ENCODE assay signal across 8 mouse cellular contexts in genomic region chr2:70661715-70662495, GRCm38 (mm10). TPM values are rescaled to one million over a fixed set of nuclear protein-coding genes. Genes with fewer than 3 reads are reported as not detected.
DNase-seq lines count a peak whose midpoint lies in the region; ATAC-seq and TF ChIP-seq lines count a peak whose summit lies in the region.

TSS of gene Gm26558 (minus strand) at chr2:70662108.

- TF ChIP-seq POLR2A in ES-Bruce4 (IDR thresholded peaks at IDR 0.05; ENCODE audit: insufficient read depth, low read length) = no peak

- TF ChIP-seq EP300 in ES-Bruce4 (IDR thresholded peaks at IDR 0.05; ENCODE audit: insufficient read depth, low read depth, low read length) = no peak

- under 1% methylated on average over 52 of the region's 54 CpGs for WGBS in kidney, embryonic 14.5 days
- under 1% methylated on average over 54 of the region's 54 CpGs for WGBS in heart, embryonic 16.5 days
- under 1% methylated on average over 53 of the region's 54 CpGs for whole genome bisulfite sequencing in liver, embryonic 11.5 days
- WGBS in neural tube, embryonic 12.5 days = under 1% methylated on average over 54 of the region's 54 CpGs

- H3K27me3 ChIP-seq in kidney, embryonic 14.5 days (ENCODE audit: control insufficient read depth, insufficient read depth, low read length) = no peaks in the 10 kb centered on the region
- no peaks in the 10 kb centered on the region for H3K27me3 ChIP-seq in ES-Bruce4 (ENCODE audit: control insufficient read depth, insufficient read depth, low read length, poor library complexity, severe bottlenecking)
- 0 out of 2 replicates have a peak, but pooled peaks cover 2% of the 10 kb centered on the region for H3K27me3 ChIP-seq in heart, embryonic 16.5 days (ENCODE audit: control insufficient read depth, insufficient read depth, low read length)
- no peaks in the 10 kb centered on the region for H3K27me3 ChIP-seq in liver, embryonic 11.5 days (replicated peaks; ENCODE audit: control insufficient read depth, insufficient read depth, low read length)
- no peaks in the 10 kb centered on the region for H3K27me3 ChIP-seq in neural tube, embryonic 12.5 days (replicated peaks)

- H3K4me1 ChIP-seq in kidney, embryonic 14.5 days (ENCODE audit: control insufficient read depth, insufficient read depth, low read length) = peaks cover 13% of the 10 kb centered on the region
- H3K4me1 ChIP-seq in ES-Bruce4 (ENCODE audit: control insufficient read depth, insufficient read depth, low read length) = no peaks in the 10 kb centered on the region
- peaks cover 18% of the 10 kb centered on the region for H3K4me1 ChIP-seq in heart, embryonic 16.5 days (ENCODE audit: control insufficient read depth, insufficient read depth, low read length)
- H3K4me1 ChIP-seq in liver, embryonic 11.5 days (replicated peaks; ENCODE audit: control insufficient read depth, insufficient read depth, low read length) = peaks cover 22% of the 10 kb centered on the region
- peaks cover 12% of the 10 kb centered on the region for H3K4me1 ChIP-seq in neural tube, embryonic 12.5 days

- ATAC-seq in kidney, embryonic 14.5 days (ENCODE audit: low FRiP score, low TSS enrichment) = peak; percentile 82
- peak; percentile 6; the same call in 1 of the 2 replicates for ATAC-seq in common myeloid progenitor, adult 5-6 weeks (replicated peaks; ENCODE audit: low read depth, poor library complexity, severe bottlenecking)
- peak; percentile 65 for ATAC-seq in heart, embryonic 16.5 days (replicated peaks; ENCODE audit: extremely low read depth, insufficient read depth, low FRiP score)
- peak; percentile 74 for ATAC-seq in liver, embryonic 11.5 days (replicated peaks; ENCODE audit: low FRiP score)
- ATAC-seq in neural tube, embryonic 12.5 days (ENCODE audit: low FRiP score, low read depth) = peak; percentile 85

- no peak for TF ChIP-seq CTCF in ES-Bruce4 (IDR thresholded peaks at IDR 0.05; ENCODE audit: low read depth, low read length)

- peak within 1 kb of the TSS; percentile 95 for H3K9ac ChIP-seq in kidney, embryonic 14.5 days (ENCODE audit: low read depth, low read length)
- peak within 1 kb of the TSS; percentile 83 for H3K9ac ChIP-seq in ES-Bruce4 (ENCODE audit: low read depth, poor library complexity, severe bottlenecking)
- H3K9ac ChIP-seq in heart, embryonic 16.5 days (ENCODE audit: low read length) = peak within 1 kb of the TSS; percentile 88
- peak within 1 kb of the TSS; percentile 92 for H3K9ac ChIP-seq in liver, embryonic 11.5 days (ENCODE audit: low read depth, low read length)
- peak within 1 kb of the TSS; percentile 94 for H3K9ac ChIP-seq in neural tube, embryonic 12.5 days

- H3K4me3 ChIP-seq in kidney, embryonic 14.5 days (ENCODE audit: low read length) = peak within 1 kb of the TSS; percentile 95
- peak within 1 kb of the TSS; percentile 87 for H3K4me3 ChIP-seq in ES-Bruce4 (ENCODE audit: low read depth, low read length)
- peak within 1 kb of the TSS; percentile 75 for H3K4me3 ChIP-seq in heart, embryonic 16.5 days (ENCODE audit: low read length)
- H3K4me3 ChIP-seq in liver, embryonic 11.5 days (ENCODE audit: low read depth, low read length) = peak within 1 kb of the TSS; percentile 86
- peak within 1 kb of the TSS; percentile 88 for H3K4me3 ChIP-seq in neural tube, embryonic 12.5 days

- H3K9me3 ChIP-seq in kidney, embryonic 14.5 days (ENCODE audit: control insufficient read depth, low read length) = no peaks in the 10 kb centered on the region
- H3K9me3 ChIP-seq in ES-Bruce4 (replicated peaks; ENCODE audit: control insufficient read depth, insufficient read depth, low read length, poor library complexity, severe bottlenecking) = no peaks in the 10 kb centered on the region
- no peaks in the 10 kb centered on the region for H3K9me3 ChIP-seq in heart, embryonic 16.5 days (replicated peaks; ENCODE audit: control insufficient read depth, low read length)
- H3K9me3 ChIP-seq in liver, embryonic 11.5 days (ENCODE audit: control insufficient read depth, low read length) = no peaks in the 10 kb centered on the region
- no peaks in the 10 kb centered on the region for H3K9me3 ChIP-seq in neural tube, embryonic 12.5 days

- peak within 1 kb of the TSS; percentile 86 for H3K27ac ChIP-seq in kidney, embryonic 14.5 days (ENCODE audit: low read depth, low read length)
- H3K27ac ChIP-seq in ES-Bruce4 (ENCODE audit: insufficient read depth, low read length) = no peak within 1 kb of the TSS
- peak within 1 kb of the TSS; percentile 91 for H3K27ac ChIP-seq in heart, embryonic 16.5 days (ENCODE audit: low read length)
- H3K27ac ChIP-seq in liver, embryonic 11.5 days (ENCODE audit: low read depth, low read length) = peak within 1 kb of the TSS; percentile 85
- peak within 1 kb of the TSS; percentile 82 for H3K27ac ChIP-seq in neural tube, embryonic 12.5 days

- no peaks in the 10 kb centered on the region for H3K36me3 ChIP-seq in kidney, embryonic 14.5 days (ENCODE audit: control insufficient read depth, insufficient read depth, low read length)
- no peaks in the 10 kb centered on the region; the same call in 1 of the 2 replicates for H3K36me3 ChIP-seq in ES-Bruce4 (ENCODE audit: control insufficient read depth, insufficient read depth, low read length, poor library complexity, severe bottlenecking)
- no peaks in the 10 kb centered on the region for H3K36me3 ChIP-seq in heart, embryonic 16.5 days (ENCODE audit: control insufficient read depth, insufficient read depth)
- peaks cover 3% of the 10 kb centered on the region; the same call in 1 of the 2 replicates for H3K36me3 ChIP-seq in liver, embryonic 11.5 days (ENCODE audit: control insufficient read depth, insufficient read depth, low read length)
- H3K36me3 ChIP-seq in neural tube, embryonic 12.5 days = no peaks in the 10 kb centered on the region

- peak within 1 kb of the TSS; percentile 73 for H3K4me2 ChIP-seq in kidney, embryonic 14.5 days (replicated peaks; ENCODE audit: low read depth, low read length)
- peak within 1 kb of the TSS; percentile 89 for H3K4me2 ChIP-seq in heart, embryonic 16.5 days (ENCODE audit: low read depth, low read length)
- H3K4me2 ChIP-seq in liver, embryonic 11.5 days = peak within 1 kb of the TSS; percentile 94
- H3K4me2 ChIP-seq in neural tube, embryonic 12.5 days (replicated peaks) = peak within 1 kb of the TSS; percentile 84

- no peak for DNase-seq in kidney, postnatal 10 days
- DNase-seq in liver, embryonic 11.5 days (ENCODE audit: low spot score) = peak; percentile 76
- no peak for DNase-seq in layer of hippocampus, postnatal 14 days (ENCODE audit: low spot score in 2 of 2)

RNA-seq across cellular contexts. Expression of gene Gm26558, which starts in this region (rescaled TPM):
- polyA plus RNA-seq in kidney, embryonic 14.5 days (2014; fragmentation: Nextera tagmentation; extraction: Ambion mirVana) = 5.0 and 6.1 TPM in 2 replicates
- polyA plus RNA-seq in ES-Bruce4 (2011; ENCODE audit: insufficient read depth, insufficient read length, low read depth, missing spikeins) = not detected in 2 replicates
- not detected in 2 replicates for total RNA-seq in common myeloid progenitor, adult 5-6 weeks (2017)
- 2.7 and 3.0 TPM in 2 replicates for polyA plus RNA-seq in heart, embryonic 16.5 days (2015; fragmentation: Nextera tagmentation; extraction: Ambion mirVana)
- 2.6 and 3.5 TPM in 2 replicates for polyA plus RNA-seq in liver, embryonic 11.5 days (2014; fragmentation: Nextera tagmentation; extraction: Ambion mirVana)
- 4.6 and 4.8 TPM in 2 replicates for polyA plus RNA-seq in neural tube, embryonic 12.5 days (2016; fragmentation: Nextera tagmentation; extraction: Ambion mirVana)
- under 1 TPM in 1 of 2 experiments, not detected in 1; 0.48 TPM for total RNA-seq in layer of hippocampus, postnatal 14 days (2021)

Comparison
In these comparisons a context has a peak if more than half of its experiments do, and no peak if none do; other contexts are left out.
1. Peak in ATAC-seq in common myeloid progenitor, adult 5-6 weeks; RNA of the gene not detected or under 1 TPM.
2. ATAC-seq: peak in every context shown above with its lines; median percentile 85 in neural tube, embryonic 12.5 days; 82 in kidney, embryonic 14.5 days; 74 in liver, embryonic 11.5 days; 65 in heart, embryonic 16.5 days; 6 in common myeloid progenitor, adult 5-6 weeks.